Mouse (Mus musculus) kidney, adult 8-10 months (tissue): ENCODE measurements around the gene Htra2.

Experiments used
- DNase-seq, 2 experiments: peaks; one replicate each; pipeline ENCODE4 v3.0.0; 2022

The Htra2 gene

GRCm38 (mm10) chr6:83003082-83003481 is 52.0 kb downstream of the Htra2 start:
- no peak for DNase-seq
